Mouse (Mus musculus): ENCODE data around the gene Mrgpra2b. TPM values are rescaled to one million over a fixed set of nuclear protein-coding genes. Genes with fewer than 3 reads are reported as not detected.
"Not testable (repeated sequence)": the region's sequence is repeated elsewhere in the genome, so short reads cannot be mapped to it uniquely, and the experiment has no call there.

The Mrgpra2b gene
- not detected in 2 replicates for polyA plus RNA-seq (2014; fragmentation: Nextera tagmentation; extraction: Ambion mirVana)

DNA sequence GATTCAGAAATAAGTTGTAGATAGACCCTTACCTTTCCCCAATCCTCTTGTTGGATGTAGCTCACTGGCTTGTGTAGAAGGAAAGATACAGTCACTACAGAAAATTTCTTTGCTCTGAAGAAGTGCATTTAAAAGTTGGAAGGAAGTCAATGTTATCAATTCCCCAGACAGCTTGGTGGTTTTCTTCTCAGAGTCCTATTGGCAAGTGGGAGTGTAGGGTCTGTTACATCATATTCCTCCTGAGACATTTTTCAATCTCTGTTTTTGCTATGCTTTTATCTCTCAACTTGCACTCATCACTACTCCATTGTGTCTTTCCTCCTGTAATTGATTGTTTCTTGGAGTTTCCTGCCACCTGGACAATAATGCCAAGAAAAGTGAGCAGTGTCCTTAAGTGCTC, at the start of gene Mrgpra2b:
Mrgpra2b (minus strand) TSS at position 101 of the 400 bp plus-strand sequence.
- no peak within 1 kb of the TSS for H3K9ac ChIP-seq (ENCODE audit: low read depth, low read length)

DNA sequence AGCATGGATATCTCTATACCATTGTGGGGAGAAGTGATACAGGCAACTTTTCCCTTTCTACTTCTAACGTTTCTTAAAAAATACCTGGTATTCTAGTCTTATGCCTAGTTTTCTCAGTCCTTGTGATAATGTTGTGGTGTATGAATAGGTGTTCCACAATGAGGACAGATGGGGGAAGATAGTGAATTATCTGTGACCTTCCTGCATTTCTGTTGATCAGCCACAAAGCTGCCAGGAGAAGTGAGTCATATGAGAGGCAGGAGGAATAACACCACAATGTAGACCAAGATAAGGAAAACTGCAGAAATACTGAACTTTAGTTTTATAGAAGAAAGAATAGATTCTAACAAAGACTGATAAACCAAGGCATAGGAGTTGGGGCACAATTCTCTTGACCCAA, 12.3 kb downstream of the Mrgpra2b start:
- no peaks in the 10 kb centered on the region for H3K36me3 ChIP-seq (ENCODE audit: control insufficient read depth, insufficient read depth, low read length)
- no peak overlapping the region for H3K4me2 ChIP-seq (replicated peaks; ENCODE audit: low read depth, low read length)
- WGBS = 78% methylated on average over 1 of the region's 1 CpGs
- H3K9me3 ChIP-seq (ENCODE audit: control insufficient read depth, low read length) = peaks cover 9% of the 10 kb centered on the region
- H3K9ac ChIP-seq (ENCODE audit: low read depth, low read length) = no peak overlapping the region
- no peaks in the 10 kb centered on the region for H3K4me1 ChIP-seq (ENCODE audit: control insufficient read depth, insufficient read depth, low read length)
- no peaks in the 10 kb centered on the region for H3K27me3 ChIP-seq (ENCODE audit: control insufficient read depth, insufficient read depth, low read length)
- H3K27ac ChIP-seq (ENCODE audit: low read depth, low read length) = no peak overlapping the region
- H3K4me3 ChIP-seq (ENCODE audit: low read length) = no peak overlapping the region
- ATAC-seq (ENCODE audit: low FRiP score, low TSS enrichment) = no peak

More for the DNA sequence above, at the start of gene Mrgpra2b:
- no peak for ATAC-seq (ENCODE audit: low FRiP score, low TSS enrichment)
- H3K4me1 ChIP-seq (ENCODE audit: control insufficient read depth, insufficient read depth, low read length) = no peaks in the 10 kb centered on the region
- no peaks in the 10 kb centered on the region for H3K27me3 ChIP-seq (ENCODE audit: control insufficient read depth, insufficient read depth, low read length)
- H3K4me2 ChIP-seq (replicated peaks; ENCODE audit: low read depth, low read length) = no peak within 1 kb of the TSS
- no peak within 1 kb of the TSS for H3K27ac ChIP-seq (ENCODE audit: low read depth, low read length)
- no peaks in the 10 kb centered on the region for H3K9me3 ChIP-seq (ENCODE audit: control insufficient read depth, low read length)
- H3K36me3 ChIP-seq (ENCODE audit: control insufficient read depth, insufficient read depth, low read length) = no peaks in the 10 kb centered on the region
- H3K4me3 ChIP-seq (ENCODE audit: low read length) = no peak within 1 kb of the TSS

DNA sequence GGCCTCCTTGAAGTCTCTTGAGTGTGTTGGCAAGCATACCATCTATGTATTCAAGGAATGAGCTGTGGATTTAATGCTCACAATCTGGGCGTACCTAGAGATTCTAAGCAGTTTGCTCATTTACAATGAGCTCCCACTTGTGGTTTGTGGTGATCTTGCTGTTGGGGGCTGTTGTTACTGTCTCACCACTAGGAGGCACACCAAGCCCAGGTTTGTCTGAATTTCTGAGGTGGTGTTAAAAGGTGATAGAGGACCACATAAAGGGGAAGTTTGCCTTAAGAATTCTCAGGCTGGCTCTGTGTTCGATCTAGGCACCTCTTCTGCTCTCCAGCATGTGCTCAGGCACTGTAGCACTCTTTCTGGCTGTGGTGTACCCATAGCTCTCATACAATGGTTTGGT, 13.6 kb downstream of the Mrgpra2b start:
- Histone ChIP-seq H3K27ac (ENCODE audit: low read depth, low read length) (no peak overlapping the region), H3K36me3 (ENCODE audit: control insufficient read depth, insufficient read depth, low read length) (no peaks in the 10 kb centered on the region), H3K4me3 (ENCODE audit: low read length) (no peak overlapping the region), H3K9me3 (ENCODE audit: control insufficient read depth, low read length) (peaks cover 9% of the 10 kb centered on the region), H3K9ac (ENCODE audit: low read depth, low read length) (no peak overlapping the region), H3K27me3 (ENCODE audit: control insufficient read depth, insufficient read depth, low read length) (no peaks in the 10 kb centered on the region), H3K4me2 (replicated peaks; ENCODE audit: low read depth, low read length) (no peak overlapping the region), H3K4me1 (ENCODE audit: control insufficient read depth, insufficient read depth, low read length) (no peaks in the 10 kb centered on the region)
- ATAC-seq (ENCODE audit: low FRiP score, low TSS enrichment) = no peak
- 78% methylated on average over 2 of the region's 2 CpGs for WGBS

DNA sequence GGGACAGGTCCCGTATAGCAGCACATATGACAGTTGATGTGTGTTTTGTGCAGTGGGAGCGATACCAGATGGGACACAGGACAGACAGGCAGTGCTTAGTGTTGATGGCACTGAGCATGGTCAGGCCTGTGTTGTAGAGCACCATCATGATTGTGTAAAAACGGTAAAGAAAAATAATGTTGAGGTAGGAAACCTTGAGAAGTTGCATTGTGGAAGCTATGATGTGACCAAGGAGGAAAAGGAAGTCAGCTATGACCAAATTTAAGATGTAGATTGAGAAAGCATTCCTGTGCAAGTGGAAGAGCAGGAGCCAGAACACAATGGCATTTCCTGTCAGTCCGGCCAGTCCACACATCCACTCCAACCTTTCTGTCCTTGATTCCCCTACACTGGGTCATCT, 25.7 kb downstream of the Mrgpra2b start:
- Histone ChIP-seq H3K27me3 (ENCODE audit: control insufficient read depth, insufficient read depth, low read length) (no peaks in the 10 kb centered on the region), H3K27ac (ENCODE audit: low read depth, low read length) (no peak overlapping the region), H3K9me3 (ENCODE audit: control insufficient read depth, low read length) (peaks cover 15% of the 10 kb centered on the region; the same call in 1 of the 2 replicates), H3K36me3 (ENCODE audit: control insufficient read depth, insufficient read depth, low read length) (no peaks in the 10 kb centered on the region), H3K4me2 (replicated peaks; ENCODE audit: low read depth, low read length) (no peak overlapping the region), H3K4me1 (ENCODE audit: control insufficient read depth, insufficient read depth, low read length) (no peaks in the 10 kb centered on the region), H3K9ac (ENCODE audit: low read depth, low read length) (no peak overlapping the region), H3K4me3 (ENCODE audit: low read length) (no peak overlapping the region)
- WGBS = 85% methylated on average over 4 of the region's 4 CpGs
- ATAC-seq (ENCODE audit: low FRiP score, low TSS enrichment) = no peak

DNA sequence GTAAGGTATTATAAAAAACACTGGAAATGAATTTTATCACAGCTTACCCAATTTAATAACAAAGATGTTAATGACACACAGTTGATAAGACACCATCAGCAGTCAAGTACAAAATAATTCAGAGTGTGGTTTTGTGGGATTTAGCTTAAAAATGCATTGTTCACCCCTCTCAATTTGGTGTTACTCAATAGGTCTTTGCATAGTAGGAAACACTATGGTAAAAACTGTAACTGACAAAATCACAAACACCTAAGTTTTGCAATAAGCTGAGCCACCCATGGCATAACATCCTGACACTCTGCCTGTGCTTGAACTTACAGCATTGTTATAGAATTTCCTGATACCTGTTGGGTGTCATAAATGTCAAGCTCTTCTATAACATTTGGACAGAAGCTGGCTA, 37.4 kb downstream of the Mrgpra2b start:
- H3K9ac ChIP-seq (ENCODE audit: low read depth, low read length); H3K36me3 ChIP-seq (ENCODE audit: control insufficient read depth, insufficient read depth, low read length); H3K4me1 ChIP-seq (ENCODE audit: control insufficient read depth, insufficient read depth, low read length); H3K27ac ChIP-seq (ENCODE audit: low read depth, low read length); ATAC-seq (ENCODE audit: low FRiP score, low TSS enrichment); H3K9me3 ChIP-seq (ENCODE audit: control insufficient read depth, low read length); H3K4me3 ChIP-seq (ENCODE audit: low read length); H3K4me2 ChIP-seq (replicated peaks; ENCODE audit: low read depth, low read length); H3K27me3 ChIP-seq (ENCODE audit: control insufficient read depth, insufficient read depth, low read length): not testable (repeated sequence)

DNA sequence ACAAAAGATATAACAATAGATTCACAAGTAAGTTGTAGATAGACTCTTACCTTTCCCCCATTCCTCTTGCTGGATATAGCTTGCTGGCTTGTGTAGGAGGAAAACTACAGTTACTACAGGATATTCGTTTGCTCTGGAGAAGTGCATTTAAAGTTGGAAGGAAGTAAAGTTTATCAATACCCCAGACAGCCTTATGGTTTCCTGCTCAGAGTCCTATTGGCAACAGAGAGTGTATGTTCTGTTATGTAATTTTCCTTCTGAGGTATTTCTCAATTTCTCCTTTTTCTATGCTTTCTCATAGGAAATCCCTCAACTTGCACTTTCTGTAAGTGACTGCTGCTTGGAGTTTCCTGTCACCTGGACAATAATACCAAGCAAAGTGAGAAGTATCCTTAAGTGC, 39.2 kb downstream of the Mrgpra2b start:
- not testable (repeated sequence) for H3K9ac ChIP-seq (ENCODE audit: low read depth, low read length); H3K27me3 ChIP-seq (ENCODE audit: control insufficient read depth, insufficient read depth, low read length); H3K9me3 ChIP-seq (ENCODE audit: control insufficient read depth, low read length); ATAC-seq (ENCODE audit: low FRiP score, low TSS enrichment); H3K36me3 ChIP-seq (ENCODE audit: control insufficient read depth, insufficient read depth, low read length); H3K4me2 ChIP-seq (replicated peaks; ENCODE audit: low read depth, low read length); H3K4me1 ChIP-seq (ENCODE audit: control insufficient read depth, insufficient read depth, low read length); H3K4me3 ChIP-seq (ENCODE audit: low read length); H3K27ac ChIP-seq (ENCODE audit: low read depth, low read length)
- WGBS = no CpG with 5 or more reads among the region's 1 CpGs

DNA sequence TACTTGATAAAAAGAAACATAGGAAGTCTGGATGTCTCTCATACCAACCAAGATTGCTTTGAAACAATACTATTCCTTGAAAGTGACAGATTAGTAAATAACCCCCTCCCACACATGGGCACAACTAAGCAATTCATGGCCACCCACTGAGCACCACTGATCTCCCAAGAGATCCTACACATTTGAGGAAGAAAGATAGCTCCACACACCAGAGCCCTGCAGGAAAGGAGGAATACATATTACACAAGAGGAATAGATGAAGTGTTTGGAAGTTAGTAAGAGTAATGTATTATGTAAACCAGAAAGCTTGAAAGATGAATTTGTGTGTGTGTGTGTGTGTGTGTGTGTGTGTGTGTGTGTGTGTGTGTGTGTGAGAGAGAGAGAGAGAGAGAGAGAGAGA, 45.5 kb downstream of the Mrgpra2b start:
- H3K4me1 ChIP-seq (ENCODE audit: control insufficient read depth, insufficient read depth, low read length); H3K9me3 ChIP-seq (ENCODE audit: control insufficient read depth, low read length); H3K4me2 ChIP-seq (replicated peaks; ENCODE audit: low read depth, low read length); H3K9ac ChIP-seq (ENCODE audit: low read depth, low read length); H3K4me3 ChIP-seq (ENCODE audit: low read length); H3K27ac ChIP-seq (ENCODE audit: low read depth, low read length); ATAC-seq (ENCODE audit: low FRiP score, low TSS enrichment); H3K27me3 ChIP-seq (ENCODE audit: control insufficient read depth, insufficient read depth, low read length); H3K36me3 ChIP-seq (ENCODE audit: control insufficient read depth, insufficient read depth, low read length): not testable (repeated sequence)

DNA sequence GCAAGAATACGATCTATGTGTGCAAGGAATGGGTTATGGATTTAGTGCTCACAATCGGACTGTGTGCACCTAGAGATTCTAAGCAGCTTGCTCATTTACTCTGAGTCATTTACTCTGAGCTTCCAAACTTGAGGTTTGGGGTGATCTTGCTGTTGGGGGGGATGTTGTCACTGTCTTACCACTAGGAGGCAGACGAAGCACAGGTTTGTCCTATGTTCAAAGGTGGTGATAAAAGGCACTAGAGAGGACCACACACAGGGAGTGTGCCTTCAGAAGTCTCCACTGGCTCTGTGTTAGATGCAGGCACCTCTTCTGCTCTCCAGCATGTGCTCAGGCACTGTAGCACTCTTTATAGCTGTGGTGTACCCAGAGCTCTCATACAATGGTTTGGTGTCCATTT, 54.8 kb downstream of the Mrgpra2b start:
- H3K9me3 ChIP-seq (ENCODE audit: control insufficient read depth, low read length); H3K4me3 ChIP-seq (ENCODE audit: low read length); ATAC-seq (ENCODE audit: low FRiP score, low TSS enrichment); H3K27me3 ChIP-seq (ENCODE audit: control insufficient read depth, insufficient read depth, low read length); H3K4me2 ChIP-seq (replicated peaks; ENCODE audit: low read depth, low read length); H3K4me1 ChIP-seq (ENCODE audit: control insufficient read depth, insufficient read depth, low read length); H3K27ac ChIP-seq (ENCODE audit: low read depth, low read length); H3K36me3 ChIP-seq (ENCODE audit: control insufficient read depth, insufficient read depth, low read length); H3K9ac ChIP-seq (ENCODE audit: low read depth, low read length): not testable (repeated sequence)
- WGBS = 19% methylated on average over 1 of the region's 3 CpGs

DNA sequence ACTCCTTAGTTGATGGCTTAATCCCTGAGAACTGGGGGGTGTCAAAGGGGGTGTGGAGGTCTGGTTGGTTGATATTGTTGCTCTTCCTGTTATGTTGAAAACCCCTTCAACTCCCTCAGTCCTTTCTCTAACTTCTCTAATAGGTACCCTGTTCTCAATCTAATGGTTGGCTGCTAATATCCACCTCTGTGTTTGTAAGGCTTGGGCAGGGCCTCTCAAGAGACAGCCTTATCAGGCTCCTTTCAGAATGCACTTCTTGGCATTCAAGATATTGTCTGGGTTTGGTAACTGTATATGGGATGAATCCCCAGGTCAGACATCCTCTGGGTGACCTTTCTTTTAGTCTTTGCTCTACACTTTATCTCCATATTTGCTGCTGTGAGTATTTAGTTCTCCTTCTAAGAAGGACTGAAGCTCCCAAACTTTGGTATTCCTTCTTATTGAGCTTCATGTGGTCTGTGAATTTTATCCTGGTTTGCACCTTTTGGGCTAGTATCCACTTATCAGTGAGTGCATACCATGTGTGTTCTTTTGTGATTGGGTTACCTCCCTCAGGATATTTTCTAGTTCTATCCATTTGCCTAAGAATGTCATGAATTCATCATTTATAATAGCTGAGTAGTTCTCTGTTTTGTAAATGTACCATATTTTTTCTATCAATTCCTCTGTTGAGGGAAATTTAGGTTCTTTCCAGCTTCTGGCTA, 63.2 kb downstream of the Mrgpra2b start:
- H3K27me3 ChIP-seq (ENCODE audit: control insufficient read depth, insufficient read depth, low read length); ATAC-seq (ENCODE audit: low FRiP score, low TSS enrichment); H3K4me3 ChIP-seq (ENCODE audit: low read length): not testable (repeated sequence)

More for the DNA sequence above, 63.2 kb downstream of the Mrgpra2b start:
- not testable (repeated sequence) for H3K9ac ChIP-seq (ENCODE audit: low read depth, low read length); H3K4me2 ChIP-seq (replicated peaks; ENCODE audit: low read depth, low read length); H3K4me1 ChIP-seq (ENCODE audit: control insufficient read depth, insufficient read depth, low read length); H3K9me3 ChIP-seq (ENCODE audit: control insufficient read depth, low read length); H3K27ac ChIP-seq (ENCODE audit: low read depth, low read length); H3K36me3 ChIP-seq (ENCODE audit: control insufficient read depth, insufficient read depth, low read length)

Measured in kidney, embryonic 14.5 days (tissue).